Mouse (Mus musculus) cerebellum, postnatal 10 days (tissue): Measurements from ENCODE around the gene Hal.

Source experiments
- DNase-seq, 2 experiments: peaks; one replicate each; pipeline ENCODE4 v3.0.0; 2021; ENCODE audit warnings: mixed read lengths in 2 of 2

The Hal gene

GRCm38 (mm10) chr10:93567841-93568566 lies 79.4 kb downstream of the Hal start:
- no peak for DNase-seq

- DNase-seq = no peak
Observed at GRCm38 (mm10) chr10:93568671-93569070, 80.1 kb downstream of the Hal start.
